Mouse (Mus musculus) E14TG2a.4 (cell line): ENCODE measurements around the gene Smad3.

Experiments used
- CTCF ChIP-seq: conservative IDR thresholded peaks from 2 replicates; pipeline ENCODE4 v1.5.1; 2014; ENCODE audit warnings: low read length
- NANOG ChIP-seq: IDR thresholded peaks from 2 replicates; pipeline ENCODE4 v1.6.1; 2014; ENCODE audit warnings: borderline replicate concordance, low read length, mixed read lengths

DNA sequence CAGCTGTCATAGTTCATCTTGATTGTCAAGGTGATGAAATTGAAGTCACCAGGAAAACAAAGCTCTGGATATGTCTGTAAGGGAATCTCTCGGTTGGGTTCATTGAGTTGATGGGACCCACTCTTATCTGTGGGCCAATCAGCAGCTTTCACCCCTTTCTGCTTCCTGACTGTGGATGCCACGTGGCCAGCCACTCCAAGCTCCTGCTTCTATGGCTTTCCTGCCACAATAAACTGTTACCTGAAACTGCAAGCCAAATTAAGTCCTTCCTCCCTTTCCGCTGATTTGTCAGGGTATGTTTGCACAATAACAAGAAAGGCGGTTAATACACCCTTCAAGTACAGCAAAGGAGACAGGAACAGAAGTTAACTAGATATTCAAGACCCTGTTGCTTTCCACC, 6.5 kb downstream of the Smad3 start:
- TF ChIP-seq NANOG (no peak), CTCF (no peak)
